Mouse (Mus musculus) kidney, postnatal 0 days (tissue): Measurements from ENCODE around the gene Ripor2. TPM values are rescaled to one million over a fixed set of nuclear protein-coding genes. Genes with fewer than 3 reads are reported as not detected.

Source experiments
- ATAC-seq: fragments of 200-750 bp; cut with Nextera tagmentation; replicated peaks from 2 replicates; pipeline ENCODE4 v1.8.0; 2017; ENCODE audit warnings: low read depth, moderate number of reproducible peaks, moderate TSS enrichment, moderate library complexity; ENCODE audit not compliant: low FRiP score
- DNase-seq: peaks from one replicate; pipeline ENCODE4 v3.0.0-alpha.2; 2016; ENCODE audit warnings: low spot score
- H3K27ac ChIP-seq: fragments of 300-500 bp; sonication (generic); 2 replicates; pipeline ENCODE4 v1.5.1; 2014; ENCODE audit warnings: mild to moderate bottlenecking
- H3K27me3 ChIP-seq: fragments of 300-500 bp; sonication (generic); 2 replicates; pipeline ENCODE4 v1.6.1; 2014; ENCODE audit warnings: low read length, mixed read lengths; ENCODE audit not compliant: insufficient read depth
- H3K36me3 ChIP-seq: fragments of 300-500 bp; sonication (generic); 2 replicates; pipeline ENCODE4 v1.6.1; 2014; ENCODE audit warnings: low read length, mixed read lengths; ENCODE audit not compliant: insufficient read depth
- H3K4me1 ChIP-seq: fragments of 300-500 bp; sonication (generic); replicated peaks from 2 replicates; pipeline ENCODE4 v1.6.1; 2014; ENCODE audit warnings: antibody characterized with exemption, low read length, mixed read lengths; ENCODE audit not compliant: insufficient read depth
- H3K4me2 ChIP-seq: fragments of 300-500 bp; sonication (generic); 2 replicates; pipeline ENCODE4 v1.6.1; 2014; ENCODE audit warnings: mild to moderate bottlenecking, low read length, moderate library complexity, mixed read lengths
- H3K4me3 ChIP-seq: fragments of 300-500 bp; sonication (generic); replicated peaks from 2 replicates; pipeline ENCODE4 v1.5.1; 2014; ENCODE audit warnings: low read depth, low read length
- H3K9ac ChIP-seq: fragments of 300-500 bp; sonication (generic); 2 replicates; pipeline ENCODE4 v1.6.1; 2014; ENCODE audit warnings: low read depth, low read length
- H3K9me3 ChIP-seq: fragments of 300-500 bp; sonication (generic); replicated peaks from 2 replicates; pipeline ENCODE4 v1.6.1; 2016; ENCODE audit warnings: low read length, inconsistent platforms, mixed read lengths
- CTCF ChIP-seq: IDR thresholded peaks from 2 replicates; pipeline ENCODE4 v1.5.1; 2016; ENCODE audit warnings: antibody characterized with exemption, low read depth, mild to moderate bottlenecking, moderate library complexity
- WGBS: fragments of 180-500 bp; shearing (Covaris S2); extraction: QIAGEN DNeasy Blood & Tissue Kit; methylation state at CpG from one replicate; pipeline ENCODE4 v1.1.7; 2014; 5-methylcytosine and 5-hydroxymethylcytosine counted together
- polyA plus RNA-seq: library from polyadenylated mRNA; unstranded; fragments of >200 nt; fragmentation: Nextera tagmentation; extraction: Ambion mirVana; gene quantifications from 2 replicates; pipeline ENCODE4 v1.2.1, GENCODE M21; 2015

Gene Ripor2
- polyA plus RNA-seq, 1 experiment from 2014 or later: 2.2 TPM

DNA sequence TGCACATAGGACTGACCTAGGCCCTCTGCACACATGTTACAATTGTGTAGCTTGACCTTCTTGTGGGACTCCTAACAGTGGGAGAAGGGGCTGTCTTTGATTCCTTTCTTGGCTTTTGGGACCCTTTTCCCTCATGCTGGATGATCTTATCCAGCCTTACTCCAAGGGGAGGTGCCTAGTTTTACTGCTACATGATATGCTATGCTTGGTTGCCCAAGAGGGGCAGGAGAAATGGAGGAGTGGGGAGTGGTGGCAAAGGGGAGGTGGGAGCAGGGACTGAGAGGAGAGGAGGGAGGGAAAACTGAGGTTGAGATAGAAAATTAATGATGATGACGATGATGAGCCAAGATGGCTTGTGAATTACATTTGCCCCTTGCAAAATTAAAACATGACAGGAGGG, 37.7 kb downstream of the Ripor2 start:
- peak overlapping the region; percentile 50 for H3K27ac ChIP-seq
- TF ChIP-seq CTCF: no peak
- peak; percentile 38 for DNase-seq
- H3K4me3 ChIP-seq: no peak overlapping the region
- no peaks in the 10 kb centered on the region for H3K36me3 ChIP-seq
- WGBS: 40% methylated on average over 1 of the region's 1 CpGs
- H3K4me1 ChIP-seq: peaks cover 6% of the 10 kb centered on the region
- ATAC-seq: no peak
- H3K27me3 ChIP-seq: no peaks in the 10 kb centered on the region
- H3K9me3 ChIP-seq: no peaks in the 10 kb centered on the region
- no peak overlapping the region for H3K9ac ChIP-seq
- H3K4me2 ChIP-seq: no peak overlapping the region

GRCm38 (mm10) chr13:24620439-24620838, 38.5 kb downstream of the Ripor2 start:
- Histone ChIP-seq H3K9ac (no peak overlapping the region), H3K9me3 (no peaks in the 10 kb centered on the region), H3K36me3 (no peaks in the 10 kb centered on the region), H3K27me3 (no peaks in the 10 kb centered on the region), H3K27ac (peak overlapping the region; percentile 50), H3K4me2 (no peak overlapping the region), H3K4me1 (peaks cover 6% of the 10 kb centered on the region), H3K4me3 (no peak overlapping the region)
- peak; percentile 91 for DNase-seq
- no peak for TF ChIP-seq CTCF
- peak; percentile 81 for ATAC-seq
- 3% methylated on average over 6 of the region's 6 CpGs for WGBS

GRCm38 (mm10) chr13:24623631-24624030, 41.6 kb downstream of the Ripor2 start:
- no peaks in the 10 kb centered on the region for H3K36me3 ChIP-seq
- ATAC-seq: no peak
- TF ChIP-seq CTCF: no peak
- no peak overlapping the region for H3K9ac ChIP-seq
- no peak overlapping the region for H3K4me2 ChIP-seq
- DNase-seq: no peak
- no peak overlapping the region for H3K27ac ChIP-seq
- WGBS: 72% methylated on average over 4 of the region's 4 CpGs
- no peaks in the 10 kb centered on the region for H3K9me3 ChIP-seq
- H3K4me1 ChIP-seq: peaks cover 6% of the 10 kb centered on the region
- H3K27me3 ChIP-seq: no peaks in the 10 kb centered on the region
- no peak overlapping the region for H3K4me3 ChIP-seq

GRCm38 (mm10) chr13:24625071-24625470, 43.1 kb downstream of the Ripor2 start:
- no peaks in the 10 kb centered on the region for H3K9me3 ChIP-seq
- no peaks in the 10 kb centered on the region for H3K4me1 ChIP-seq
- no peaks in the 10 kb centered on the region for H3K36me3 ChIP-seq
- no peak overlapping the region for H3K27ac ChIP-seq
- TF ChIP-seq CTCF: no peak
- no peak overlapping the region for H3K4me3 ChIP-seq
- no peak overlapping the region for H3K9ac ChIP-seq
- DNase-seq (no peak), ATAC-seq (no peak)
- 81% methylated on average over 5 of the region's 5 CpGs for WGBS
- H3K4me2 ChIP-seq: no peak overlapping the region
- H3K27me3 ChIP-seq: no peaks in the 10 kb centered on the region

DNA sequence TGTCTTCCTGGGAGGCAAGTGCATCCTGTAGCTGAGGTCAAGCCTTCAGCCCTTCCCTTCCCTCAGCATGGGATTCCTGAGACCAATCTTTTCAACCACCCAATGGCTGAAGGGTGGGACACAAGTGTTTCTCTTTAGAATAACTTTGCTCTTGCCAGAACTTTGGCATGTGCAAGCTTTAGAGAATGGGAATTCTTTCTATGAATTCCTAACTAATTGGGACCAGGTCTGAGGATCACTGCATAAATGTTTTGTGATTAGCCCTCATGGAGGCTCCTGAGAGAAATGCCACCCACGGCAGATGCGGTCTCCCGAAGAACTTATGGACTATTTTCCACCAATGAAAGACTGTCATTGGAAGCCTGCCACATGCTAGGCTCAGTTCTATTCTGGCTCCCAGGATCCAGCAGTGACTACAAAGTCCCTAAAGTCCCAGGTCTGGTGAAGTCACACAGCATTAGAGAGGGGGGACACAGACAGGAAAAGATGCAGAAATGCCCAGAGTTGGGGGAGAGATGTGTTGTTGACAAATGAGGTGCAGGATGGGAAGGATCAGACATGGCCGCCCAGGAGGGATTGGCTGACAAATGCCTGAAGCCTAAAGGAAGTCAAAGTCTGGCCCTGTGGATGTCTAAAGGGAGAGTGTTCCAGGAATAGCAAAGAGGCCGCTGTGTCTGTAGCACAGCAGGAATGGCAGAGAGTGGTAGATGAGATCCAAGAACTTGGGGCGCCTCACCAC, 44.9 kb downstream of the Ripor2 start:
- no peak overlapping the region for H3K4me3 ChIP-seq
- no peak overlapping the region for H3K27ac ChIP-seq
- WGBS: 92% methylated on average over 6 of the region's 6 CpGs
- no peaks in the 10 kb centered on the region for H3K36me3 ChIP-seq
- no peaks in the 10 kb centered on the region for H3K4me1 ChIP-seq
- ATAC-seq (no peak), DNase-seq (no peak)
- no peaks in the 10 kb centered on the region for H3K27me3 ChIP-seq
- H3K9ac ChIP-seq: no peak overlapping the region
- H3K9me3 ChIP-seq: no peaks in the 10 kb centered on the region
- H3K4me2 ChIP-seq: no peak overlapping the region
- no peak for TF ChIP-seq CTCF

- WGBS: 86% methylated on average over 4 of the region's 4 CpGs
These were observed 46.2 kb downstream of the Ripor2 start for GRCm38 (mm10) chr13:24628192-24628591.

GRCm38 (mm10) chr13:24629073-24629621, 47.2 kb downstream of the Ripor2 start:
- 46% methylated on average over 6 of the region's 6 CpGs for WGBS
- no peak overlapping the region for H3K9ac ChIP-seq
- H3K4me3 ChIP-seq: no peak overlapping the region
- H3K4me1 ChIP-seq: no peaks in the 10 kb centered on the region
- TF ChIP-seq CTCF: no peak
- DNase-seq (no peak), ATAC-seq (no peak)
- no peaks in the 10 kb centered on the region for H3K36me3 ChIP-seq
- H3K4me2 ChIP-seq: no peak overlapping the region
- no peaks in the 10 kb centered on the region for H3K9me3 ChIP-seq
- H3K27me3 ChIP-seq: no peaks in the 10 kb centered on the region
- no peak overlapping the region for H3K27ac ChIP-seq

More at GRCm38 (mm10) chr13:24628192-24628591, 46.2 kb downstream of the Ripor2 start:
- Histone ChIP-seq H3K27ac (no peak overlapping the region), H3K4me3 (no peak overlapping the region), H3K4me1 (no peaks in the 10 kb centered on the region), H3K4me2 (no peak overlapping the region), H3K9ac (no peak overlapping the region), H3K9me3 (no peaks in the 10 kb centered on the region), H3K27me3 (no peaks in the 10 kb centered on the region), H3K36me3 (no peaks in the 10 kb centered on the region)
- TF ChIP-seq CTCF: no peak
- ATAC-seq (no peak), DNase-seq (no peak)
